Mouse (Mus musculus) G1E (cell line): Measurements from ENCODE around the gene Nup210. TPM values are rescaled to one million over a fixed set of nuclear protein-coding genes. Genes with fewer than 3 reads are reported as not detected.

Experiments used
- ATAC-seq: 2 replicates; pipeline ENCODE4 v1.8.0; 2016; ENCODE audit warnings: mild to moderate bottlenecking; ENCODE audit not compliant: insufficient number of reproducible peaks, poor library complexity, low FRiP score, severe bottlenecking; ENCODE audit errors: extremely low read depth
- DNase-seq: peaks from one replicate; pipeline ENCODE4 v3.0.0; 2012; ENCODE audit warnings: low spot score
- H3K27me3 ChIP-seq: 2 replicates; pipeline ENCODE4 v1.6.1; 2012; ENCODE audit warnings: mild to moderate bottlenecking, low read length, inconsistent platforms; ENCODE audit not compliant: insufficient read depth
- H3K36me3 ChIP-seq: replicated peaks from 2 replicates; pipeline ENCODE3; 2012; ENCODE audit warnings: mild to moderate bottlenecking, inconsistent platforms
- H3K4me1 ChIP-seq: 2 replicates; pipeline ENCODE4 v1.6.1; 2012; ENCODE audit warnings: low read depth, low read length, inconsistent platforms, mixed read lengths; ENCODE audit not compliant: insufficient read depth
- H3K4me3 ChIP-seq: 2 replicates; pipeline ENCODE4 v1.5.1; 2012; ENCODE audit warnings: low read depth, mild to moderate bottlenecking, inconsistent platforms, low read length, moderate library complexity, mixed read lengths
- H3K9me3 ChIP-seq: replicated peaks from 2 replicates; pipeline ENCODE4 v1.6.1; 2012; ENCODE audit warnings: inconsistent platforms
- CTCF ChIP-seq: IDR thresholded peaks from 2 replicates; pipeline ENCODE4 v1.5.1; 2012; ENCODE audit warnings: low read depth, low read length, inconsistent platforms, mixed read lengths
- GATA1 ChIP-seq: IDR thresholded peaks from 2 replicates; pipeline ENCODE4 v1.6.1; 2012; ENCODE audit warnings: borderline replicate concordance, low read length, inconsistent platforms, mixed read lengths
- GATA2 ChIP-seq: IDR thresholded peaks from 2 replicates; pipeline ENCODE4 v1.6.1; 2012; ENCODE audit warnings: low read depth, low read length, inconsistent platforms, borderline replicate concordance
- POLR2AphosphoS5 ChIP-seq: IDR thresholded peaks from 2 replicates; pipeline ENCODE4 v1.6.1; 2012; ENCODE audit warnings: low read depth, low read length, inconsistent platforms; ENCODE audit not compliant: insufficient replicate concordance
- TAL1 ChIP-seq: conservative IDR thresholded peaks from 2 replicates; pipeline ENCODE4 v1.6.1; 2012; ENCODE audit warnings: low read depth, low read length, inconsistent platforms, mixed read lengths
- polyA plus RNA-seq: library from polyadenylated mRNA; stranded (reverse); fragments of >175 nt; gene quantifications from 2 replicates; pipeline ENCODE4 v1.2.3, GENCODE M21; 2012
- total RNA-seq, 2 experiments: library from RNA; stranded (forward) in 1 of 2; stranded (reverse) in 1 of 2; fragments of 200-1000 nt in 1 of 2; fragments of >200 nt in 1 of 2; fragmentation: Nextera tagmentation in 1 of 2; gene quantifications; 2 replicates each; pipeline ENCODE4 v1.2.3; 2014 to 2017

Nup210 gene
- total and polyA plus RNA-seq, 3 experiments = 29.7 to 97.7 (median 90.0) TPM

DNA sequence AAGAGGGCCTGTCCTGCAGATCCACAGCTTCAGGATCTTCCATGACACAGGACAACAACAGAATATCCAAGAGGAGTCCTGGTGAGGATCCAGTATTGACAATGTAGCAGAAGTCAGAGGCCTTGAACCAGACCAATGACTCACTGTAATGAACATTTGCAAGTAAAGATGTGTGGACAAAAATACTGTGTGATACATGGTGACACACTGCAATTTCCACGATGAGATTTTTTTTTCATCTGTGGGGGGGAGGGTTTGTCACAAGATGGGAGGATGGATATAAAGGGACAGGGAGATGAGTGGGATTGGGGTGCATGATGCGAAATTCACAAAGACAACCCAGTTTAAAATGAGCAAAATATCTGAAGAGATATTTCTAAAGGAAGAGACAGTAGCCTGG, 120.4 kb downstream of the Nup210 start:
- no peak overlapping the region for H3K4me3 ChIP-seq
- ATAC-seq (no peak), DNase-seq (no peak)
- 0 out of 2 replicates have a peak, but pooled peaks cover 2% of the 10 kb centered on the region for H3K9me3 ChIP-seq
- TF ChIP-seq CTCF (no peak), POLR2AphosphoS5 (no peak), GATA1 (no peak), TAL1 (no peak), GATA2 (no peak)
- H3K4me1 ChIP-seq = no peaks in the 10 kb centered on the region
- H3K27me3 ChIP-seq = peaks cover 23% of the 10 kb centered on the region
- no peaks in the 10 kb centered on the region for H3K36me3 ChIP-seq

DNA sequence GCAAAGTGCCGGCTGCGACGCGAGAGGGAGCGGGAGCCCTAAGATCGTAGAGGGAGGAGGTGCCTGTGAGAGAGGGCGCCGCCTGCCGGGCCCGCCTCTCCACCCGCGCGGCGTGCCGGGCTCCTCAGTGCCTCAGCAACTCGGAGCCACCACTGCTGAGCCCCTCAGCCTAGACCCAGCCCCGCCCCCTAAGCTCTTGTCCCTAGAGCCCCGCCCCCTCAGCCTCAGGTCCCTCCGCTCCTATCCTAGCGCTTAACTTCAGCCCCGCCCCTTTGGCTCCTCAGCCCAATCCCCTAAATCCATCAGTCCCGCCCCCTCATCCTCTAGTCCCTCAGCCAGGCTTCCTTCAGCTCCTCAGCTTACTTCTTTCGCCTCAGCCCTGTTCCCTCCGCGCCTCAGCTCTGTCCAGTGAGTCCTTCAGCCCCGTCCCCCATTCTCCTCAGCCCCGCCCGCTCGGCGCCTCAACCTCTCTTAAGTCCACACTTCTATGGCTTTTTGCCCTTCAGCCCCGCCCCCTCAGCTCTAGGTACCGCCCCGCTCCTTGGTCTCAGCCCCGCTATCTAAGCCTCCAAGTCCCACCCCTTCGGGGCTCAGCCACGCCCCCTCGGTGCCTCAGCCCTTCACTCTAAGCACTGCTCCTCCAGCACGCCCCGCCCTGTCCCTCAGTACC, 127.8 kb downstream of the Nup210 start, which contains the start of gene Iqsec1:
TSS of gene Iqsec1 (minus strand) at position 38 of the 670 bp plus-strand sequence.
- H3K27me3 ChIP-seq = peaks cover 38% of the 10 kb centered on the region
- DNase-seq (peak; percentile 67), ATAC-seq (peak; percentile 82)
- H3K9me3 ChIP-seq = 0 out of 2 replicates have a peak, but pooled peaks cover 2% of the 10 kb centered on the region
- peaks cover 23% of the 10 kb centered on the region for H3K4me1 ChIP-seq
- H3K4me3 ChIP-seq = peak within 1 kb of the TSS; percentile 70
- TF ChIP-seq POLR2AphosphoS5 (no peak), GATA1 (no peak), GATA2 (no peak), CTCF (no peak), TAL1 (no peak)
- no peaks in the 10 kb centered on the region for H3K36me3 ChIP-seq

DNA sequence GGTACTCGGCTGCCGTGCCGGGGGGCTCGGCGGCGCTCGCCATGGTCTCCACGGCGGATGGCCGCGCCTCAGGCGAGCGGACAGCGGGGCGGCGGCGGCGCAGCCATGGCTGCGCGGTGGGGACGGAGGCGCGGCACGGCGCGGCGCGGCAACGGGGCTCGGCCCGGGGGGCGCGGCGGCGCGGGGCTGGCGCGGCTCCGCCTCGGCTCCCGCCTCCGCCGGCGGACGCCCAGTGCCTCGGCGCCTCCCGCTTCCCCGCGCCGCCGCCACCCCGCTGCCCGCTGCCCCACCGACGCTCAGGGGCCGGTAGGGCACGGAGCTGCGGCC, 128.4 kb downstream of the Nup210 start:
- TF ChIP-seq CTCF = no peak
- TF ChIP-seq TAL1 = no peak
- no peak for TF ChIP-seq GATA2
- no peak for TF ChIP-seq GATA1
- TF ChIP-seq POLR2AphosphoS5 = no peak
- Histone ChIP-seq H3K9me3 (0 out of 2 replicates have a peak, but pooled peaks cover 2% of the 10 kb centered on the region), H3K27me3 (peaks cover 39% of the 10 kb centered on the region), H3K36me3 (no peaks in the 10 kb centered on the region), H3K4me1 (peaks cover 23% of the 10 kb centered on the region), H3K4me3 (peak overlapping the region; percentile 70)
- no peak for ATAC-seq
- DNase-seq = no peak

DNA sequence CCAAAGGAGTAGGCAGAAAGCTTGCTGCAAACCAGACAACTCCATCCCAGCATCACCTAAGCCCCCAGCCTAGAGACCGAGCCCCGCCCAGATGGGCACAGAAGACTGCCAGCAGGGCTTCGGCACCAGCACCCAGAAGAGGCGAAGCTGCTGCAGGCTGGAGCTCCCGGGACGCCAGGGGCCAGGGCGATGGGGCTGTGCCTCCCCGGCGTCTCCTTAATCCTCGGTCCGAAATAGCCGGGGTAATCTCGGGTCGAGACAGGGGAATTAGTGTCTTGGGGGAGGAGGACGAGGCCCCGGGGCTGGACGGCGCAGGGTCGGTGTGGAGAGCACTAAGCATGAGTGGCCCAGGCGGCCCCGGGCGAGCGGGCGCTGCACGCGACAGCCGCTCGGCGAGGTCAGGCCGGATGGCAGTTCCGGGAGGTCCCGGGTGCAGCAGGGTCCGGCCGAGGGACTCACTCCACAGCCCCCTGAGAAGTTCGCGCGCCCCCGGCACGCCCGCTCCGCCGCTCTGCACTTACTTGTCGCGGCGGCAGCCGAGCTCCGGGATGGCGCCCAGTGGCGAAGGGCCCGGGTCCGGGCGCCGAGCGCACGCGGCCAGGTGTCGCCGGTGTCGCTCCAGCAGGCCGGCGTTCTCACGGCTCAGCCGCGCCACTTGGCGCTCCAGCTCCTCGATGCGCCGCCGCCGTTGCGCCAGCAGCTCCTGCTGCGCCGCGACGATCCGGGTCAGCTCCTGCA, 128.9 kb downstream of the Nup210 start:
- DNase-seq = no peak
- Histone ChIP-seq H3K4me1 (peaks cover 23% of the 10 kb centered on the region), H3K27me3 (peaks cover 40% of the 10 kb centered on the region), H3K9me3 (0 out of 2 replicates have a peak, but pooled peaks cover 2% of the 10 kb centered on the region), H3K36me3 (no peaks in the 10 kb centered on the region), H3K4me3 (peak overlapping the region; percentile 70)
- no peak for ATAC-seq
- TF ChIP-seq GATA2 (no peak), GATA1 (no peak), POLR2AphosphoS5 (no peak), TAL1 (no peak), CTCF (no peak)

DNA sequence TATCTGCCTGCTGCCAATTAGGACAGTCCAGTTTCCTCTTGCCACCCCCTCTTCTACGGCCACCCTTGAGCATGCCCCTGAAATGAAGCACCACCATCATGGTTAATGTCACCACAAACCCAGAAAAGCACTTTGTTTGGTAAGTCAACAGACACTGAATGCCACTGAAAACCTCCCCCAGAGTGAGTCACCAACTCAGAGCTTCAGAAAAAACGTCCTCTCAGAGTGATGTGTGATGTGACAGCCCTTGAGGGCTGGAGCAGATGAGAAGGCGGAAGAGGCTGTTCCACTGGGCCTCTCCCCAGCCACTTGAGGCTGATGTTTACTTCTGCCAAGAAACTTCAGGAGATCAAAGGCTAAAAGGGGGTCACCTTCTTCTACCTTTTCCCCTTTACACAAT, 132.5 kb downstream of the Nup210 start:
- Histone ChIP-seq H3K36me3 (no peaks in the 10 kb centered on the region), H3K4me3 (no peak overlapping the region), H3K9me3 (no peaks in the 10 kb centered on the region), H3K4me1 (peaks cover 17% of the 10 kb centered on the region), H3K27me3 (peaks cover 36% of the 10 kb centered on the region)
- ATAC-seq (no peak), DNase-seq (no peak)
- no peak for TF ChIP-seq POLR2AphosphoS5
- TF ChIP-seq CTCF = no peak

DNA sequence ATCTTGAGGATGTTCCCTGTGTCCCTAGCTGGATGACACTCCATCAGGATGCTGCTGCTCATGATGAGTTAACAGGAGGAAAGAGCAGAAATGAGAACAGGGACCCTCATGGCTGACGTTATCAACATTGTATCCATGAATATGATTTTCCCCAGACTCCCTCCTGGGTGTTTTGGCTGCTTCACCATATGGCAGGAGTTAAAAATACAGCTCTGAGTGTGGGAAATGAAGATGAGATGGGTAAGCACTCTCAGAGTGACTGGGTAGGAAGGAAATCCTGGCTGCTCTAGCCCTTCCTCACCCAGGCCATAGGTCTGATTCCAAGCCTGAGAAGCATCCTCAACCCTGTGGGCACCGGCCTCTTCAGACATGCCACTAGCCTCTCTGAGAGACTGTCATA, 142.3 kb downstream of the Nup210 start:
- ATAC-seq = no peak

More for the DNA sequence above, 142.3 kb downstream of the Nup210 start:
- no peak for TF ChIP-seq TAL1
- TF ChIP-seq POLR2AphosphoS5 = no peak
- no peak for TF ChIP-seq CTCF
- no peak for TF ChIP-seq GATA2
- no peak for TF ChIP-seq GATA1
- no peaks in the 10 kb centered on the region for H3K36me3 ChIP-seq
- H3K27me3 ChIP-seq = peaks cover 12% of the 10 kb centered on the region; the same call in 1 of the 2 replicates
- no peak for DNase-seq
- no peak overlapping the region for H3K4me3 ChIP-seq
- H3K4me1 ChIP-seq = no peaks in the 10 kb centered on the region
- H3K9me3 ChIP-seq = no peaks in the 10 kb centered on the region
